Mouse (Mus musculus): ENCODE results near the gene Lss. TPM values are rescaled to one million over a fixed set of nuclear protein-coding genes. Genes with fewer than 3 reads are reported as not detected.

Lss gene
- polyA plus RNA-seq (2016; fragmentation: Nextera tagmentation; extraction: Ambion mirVana) = 51.5 and 60.3 TPM in 2 replicates

- peak within 1 kb of the TSS; percentile 81 for H3K27ac ChIP-seq
- WGBS = under 1% methylated on average over 37 of the region's 37 CpGs
- H3K9me3 ChIP-seq (replicated peaks) = no peaks in the 10 kb centered on the region
- no peaks in the 10 kb centered on the region for H3K27me3 ChIP-seq
- H3K9ac ChIP-seq = peak within 1 kb of the TSS; percentile 65
- peaks cover 28% of the 10 kb centered on the region for H3K4me1 ChIP-seq
- ATAC-seq (ENCODE audit: low FRiP score) = peak; percentile 100
- peak within 1 kb of the TSS; percentile 83 for H3K4me2 ChIP-seq (replicated peaks)
- peaks cover 29% of the 10 kb centered on the region for H3K36me3 ChIP-seq
- H3K4me3 ChIP-seq = peak within 1 kb of the TSS; percentile 64
These were observed at the start of gene Lss for GRCm38 (mm10) chr10:76531375-76531774. Gene Lss, plus strand, starts transcription at chr10:76531588.

GRCm38 (mm10) chr10:76486302-76486701 lies 45.1 kb upstream of the Lss start:
- Histone ChIP-seq H3K9ac (no peak overlapping the region), H3K27me3 (no peaks in the 10 kb centered on the region), H3K9me3 (replicated peaks) (no peaks in the 10 kb centered on the region), H3K4me3 (no peak overlapping the region), H3K36me3 (peaks cover 95% of the 10 kb centered on the region), H3K27ac (no peak overlapping the region), H3K4me2 (replicated peaks) (no peak overlapping the region), H3K4me1 (no peaks in the 10 kb centered on the region)
- WGBS = 98% methylated on average over 2 of the region's 2 CpGs
- ATAC-seq (ENCODE audit: low FRiP score) = no peak

DNA sequence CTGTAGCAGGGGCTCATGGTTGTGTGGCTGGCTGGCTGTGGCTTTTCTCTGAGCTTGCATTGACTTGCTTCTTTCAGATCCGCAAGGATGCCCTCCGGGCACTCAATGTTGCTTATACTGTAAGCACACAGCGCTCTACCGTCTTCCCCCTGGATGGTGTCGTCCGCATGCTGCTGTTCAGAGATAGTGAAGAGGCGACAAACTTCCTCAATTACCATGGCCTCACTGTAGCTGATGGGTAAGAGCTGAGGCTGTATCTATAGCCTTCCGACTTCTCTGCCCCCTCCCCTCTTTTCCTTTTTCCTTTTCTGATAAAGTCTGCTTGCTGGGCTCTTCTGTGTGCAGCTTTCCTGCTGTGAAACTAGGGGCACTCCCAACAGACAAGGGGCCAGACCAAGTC lies 43.1 kb upstream of the Lss start:
- H3K9me3 ChIP-seq (replicated peaks) = no peaks in the 10 kb centered on the region
- 96% methylated on average over 8 of the region's 8 CpGs for WGBS
- no peaks in the 10 kb centered on the region for H3K4me1 ChIP-seq
- H3K9ac ChIP-seq = no peak overlapping the region
- no peak for ATAC-seq (ENCODE audit: low FRiP score)
- no peak overlapping the region for H3K4me3 ChIP-seq
- H3K27me3 ChIP-seq = no peaks in the 10 kb centered on the region
- H3K36me3 ChIP-seq = peaks cover 92% of the 10 kb centered on the region
- no peak overlapping the region for H3K27ac ChIP-seq
- H3K4me2 ChIP-seq (replicated peaks) = no peak overlapping the region

DNA sequence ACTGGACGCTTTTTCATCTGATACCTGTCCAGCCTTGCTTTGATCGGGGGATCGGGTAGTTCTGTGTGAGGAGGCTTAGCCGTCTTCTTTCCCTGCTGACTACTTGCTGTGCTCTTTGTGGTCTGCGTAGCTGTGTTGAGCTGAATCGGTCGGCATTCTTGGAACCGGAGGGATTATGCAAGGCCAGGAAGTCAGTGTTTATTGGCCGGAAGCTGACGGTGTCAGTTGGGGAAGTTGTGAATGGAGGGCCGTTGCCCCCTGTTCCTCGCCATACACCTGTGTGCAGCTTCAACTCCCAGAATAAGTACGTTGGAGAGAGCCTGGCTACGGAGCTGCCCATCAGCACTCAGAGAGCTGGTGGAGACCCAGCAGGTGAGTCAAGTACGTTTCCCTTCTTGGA lies 42.2 kb upstream of the Lss start:
- H3K4me3 ChIP-seq = no peak overlapping the region
- no peaks in the 10 kb centered on the region for H3K9me3 ChIP-seq (replicated peaks)
- H3K27me3 ChIP-seq = no peaks in the 10 kb centered on the region
- no peak overlapping the region for H3K27ac ChIP-seq
- no peak for ATAC-seq (ENCODE audit: low FRiP score)
- no peaks in the 10 kb centered on the region for H3K4me1 ChIP-seq
- 95% methylated on average over 15 of the region's 15 CpGs for WGBS
- peaks cover 92% of the 10 kb centered on the region for H3K36me3 ChIP-seq
- no peak overlapping the region for H3K4me2 ChIP-seq (replicated peaks)
- no peak overlapping the region for H3K9ac ChIP-seq

- WGBS = 81% methylated on average over 1 of the region's 1 CpGs
- Histone ChIP-seq H3K9me3 (replicated peaks) (no peaks in the 10 kb centered on the region), H3K36me3 (peaks cover 88% of the 10 kb centered on the region), H3K9ac (no peak overlapping the region), H3K27me3 (no peaks in the 10 kb centered on the region), H3K4me3 (no peak overlapping the region), H3K4me2 (replicated peaks) (no peak overlapping the region), H3K4me1 (no peaks in the 10 kb centered on the region), H3K27ac (no peak overlapping the region)
- no peak for ATAC-seq (ENCODE audit: low FRiP score)
These were observed 37.9 kb upstream of the Lss start for GRCm38 (mm10) chr10:76493527-76493926.

- Histone ChIP-seq H3K4me1 (no peaks in the 10 kb centered on the region), H3K9ac (no peak overlapping the region), H3K27me3 (no peaks in the 10 kb centered on the region), H3K4me2 (replicated peaks) (no peak overlapping the region), H3K36me3 (peaks cover 88% of the 10 kb centered on the region), H3K9me3 (replicated peaks) (no peaks in the 10 kb centered on the region), H3K27ac (no peak overlapping the region), H3K4me3 (no peak overlapping the region)
- WGBS = 97% methylated on average over 6 of the region's 6 CpGs
- ATAC-seq (ENCODE audit: low FRiP score) = no peak
These were observed 35.9 kb upstream of the Lss start for GRCm38 (mm10) chr10:76495501-76495900.

DNA sequence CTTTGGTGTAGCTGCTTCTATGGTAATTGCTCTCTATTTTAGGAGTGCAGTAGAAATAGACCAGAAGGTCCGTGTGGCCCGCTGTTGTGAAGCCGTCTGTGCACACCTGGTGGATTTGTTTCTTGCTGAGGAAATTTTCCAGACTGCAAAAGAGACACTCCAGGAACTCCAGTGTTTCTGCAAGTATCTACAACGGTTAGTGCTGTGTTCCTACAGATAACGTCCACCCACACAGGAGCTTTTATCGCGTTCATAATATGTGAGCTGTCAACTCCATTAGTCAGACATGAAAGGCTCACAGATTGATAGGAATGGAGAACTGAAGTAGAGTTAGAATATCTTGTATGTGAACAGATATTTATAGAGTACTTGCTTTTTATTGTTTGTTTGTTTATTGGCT lies 35.0 kb upstream of the Lss start:
- 96% methylated on average over 7 of the region's 7 CpGs for WGBS

GRCm38 (mm10) chr10:76497522-76497921 lies 33.9 kb upstream of the Lss start:
- H3K36me3 ChIP-seq = peaks cover 91% of the 10 kb centered on the region
- no peak overlapping the region for H3K9ac ChIP-seq
- no peak for ATAC-seq (ENCODE audit: low FRiP score)
- no peak overlapping the region for H3K4me3 ChIP-seq
- H3K4me2 ChIP-seq (replicated peaks) = no peak overlapping the region
- no peaks in the 10 kb centered on the region for H3K27me3 ChIP-seq
- no peaks in the 10 kb centered on the region for H3K9me3 ChIP-seq (replicated peaks)
- 98% methylated on average over 4 of the region's 4 CpGs for WGBS
- H3K4me1 ChIP-seq = no peaks in the 10 kb centered on the region
- H3K27ac ChIP-seq = no peak overlapping the region

More for the DNA sequence above, 35.0 kb upstream of the Lss start:
- Histone ChIP-seq H3K4me3 (no peak overlapping the region), H3K36me3 (peaks cover 88% of the 10 kb centered on the region), H3K9me3 (replicated peaks) (no peaks in the 10 kb centered on the region), H3K4me1 (no peaks in the 10 kb centered on the region), H3K27ac (no peak overlapping the region), H3K4me2 (replicated peaks) (no peak overlapping the region), H3K9ac (no peak overlapping the region), H3K27me3 (no peaks in the 10 kb centered on the region)
- no peak for ATAC-seq (ENCODE audit: low FRiP score)

DNA sequence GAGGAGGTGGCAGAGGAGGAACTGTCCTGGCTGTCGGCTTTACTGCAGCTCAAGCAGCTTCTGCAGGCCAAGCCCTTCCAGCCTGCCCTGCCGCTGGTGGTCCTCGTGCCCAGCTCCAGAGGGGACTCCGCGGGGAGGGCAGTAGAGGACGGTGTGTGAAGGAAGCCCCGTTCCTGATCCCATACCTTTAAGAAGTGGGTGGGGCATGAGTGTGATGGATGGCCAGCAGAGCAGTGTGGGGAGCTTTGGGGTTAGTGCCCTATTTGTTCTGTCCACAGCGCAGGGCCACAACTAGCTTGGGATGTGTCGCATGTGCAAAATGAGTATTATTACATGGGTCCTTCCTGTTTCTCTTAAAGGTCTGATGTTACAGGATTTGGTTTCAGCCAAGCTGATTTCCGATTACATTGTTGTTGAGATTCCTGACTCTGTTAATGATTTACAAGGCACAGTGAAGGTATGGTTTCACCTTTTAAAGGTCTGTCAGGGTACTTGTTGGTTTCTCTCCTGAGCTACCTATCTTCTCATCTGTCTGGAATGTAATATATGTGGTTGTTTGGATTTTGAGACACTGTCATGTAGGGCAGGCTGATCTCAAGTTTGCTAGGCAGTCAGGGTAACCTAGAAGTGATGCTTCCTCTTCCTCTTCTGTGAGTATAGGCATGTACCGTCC lies 27.0 kb upstream of the Lss start:
- no peaks in the 10 kb centered on the region for H3K9me3 ChIP-seq (replicated peaks)
- H3K36me3 ChIP-seq = peaks cover 88% of the 10 kb centered on the region

DNA sequence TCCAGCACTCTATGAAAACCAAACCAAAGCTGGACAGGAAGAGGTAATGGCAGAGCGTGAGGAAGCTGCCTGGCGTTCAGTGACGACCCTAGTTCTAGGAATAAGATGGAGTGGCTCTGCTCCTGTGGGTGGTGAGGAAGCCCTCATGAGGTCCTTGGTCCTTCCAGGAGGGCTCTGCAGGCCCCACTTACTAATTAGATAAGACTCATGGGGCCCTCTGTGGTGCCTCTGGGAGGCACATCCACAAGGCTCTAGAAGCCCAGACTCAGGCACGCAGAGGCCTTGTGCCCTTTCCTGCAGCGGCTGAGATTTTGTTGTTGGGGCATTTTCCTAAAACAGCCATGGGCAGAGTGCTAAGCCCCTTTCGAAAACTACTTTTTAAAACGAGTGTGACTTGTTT lies 25.5 kb upstream of the Lss start:
- Histone ChIP-seq H3K4me3 (no peak overlapping the region), H3K9ac (no peak overlapping the region), H3K9me3 (replicated peaks) (no peaks in the 10 kb centered on the region), H3K27ac (no peak overlapping the region), H3K4me2 (replicated peaks) (no peak overlapping the region), H3K27me3 (no peaks in the 10 kb centered on the region), H3K4me1 (no peaks in the 10 kb centered on the region), H3K36me3 (peaks cover 87% of the 10 kb centered on the region)
- no peak for ATAC-seq (ENCODE audit: low FRiP score)
- WGBS = 92% methylated on average over 7 of the region's 7 CpGs

More for the DNA sequence above, 27.0 kb upstream of the Lss start:
- Histone ChIP-seq H3K4me1 (no peaks in the 10 kb centered on the region), H3K4me3 (no peak overlapping the region), H3K4me2 (replicated peaks) (no peak overlapping the region), H3K27ac (no peak overlapping the region), H3K9ac (no peak overlapping the region), H3K27me3 (no peaks in the 10 kb centered on the region)
- ATAC-seq (ENCODE audit: low FRiP score) = no peak
- 91% methylated on average over 11 of the region's 11 CpGs for WGBS

DNA sequence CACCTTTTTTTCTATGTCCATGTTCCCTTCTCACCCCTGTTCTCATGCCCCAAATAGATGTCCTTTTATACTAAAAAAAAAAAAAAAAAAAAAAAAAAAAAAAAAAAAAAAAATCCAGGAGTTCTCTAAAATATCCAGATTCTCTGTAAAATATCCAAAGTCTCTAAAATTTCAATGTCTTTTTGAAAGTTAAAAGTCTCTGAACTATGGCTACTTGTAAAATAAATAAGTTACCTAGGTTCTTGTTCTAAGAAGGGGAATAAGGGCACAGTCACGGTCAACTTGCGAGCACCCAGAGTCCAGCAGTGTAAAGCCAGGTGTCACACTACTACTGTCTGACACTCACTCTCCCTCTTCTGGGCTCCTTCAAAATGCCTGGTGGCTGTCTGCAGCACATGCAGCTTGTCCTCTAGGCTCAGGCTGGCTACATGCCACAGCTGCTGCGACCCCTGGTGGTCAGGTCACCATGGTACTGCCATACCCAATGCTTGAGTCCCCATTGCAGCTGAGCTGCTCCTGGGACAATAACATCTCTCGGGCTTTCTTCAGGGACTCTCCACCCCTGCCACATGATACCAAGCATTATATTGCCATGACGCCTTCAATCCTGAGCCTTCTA lies 18.3 kb upstream of the Lss start:
- no peak overlapping the region for H3K4me2 ChIP-seq (replicated peaks)
- no peak overlapping the region for H3K27ac ChIP-seq
- H3K9ac ChIP-seq = no peak overlapping the region
- WGBS = 43% methylated on average over 5 of the region's 5 CpGs
- H3K4me1 ChIP-seq = no peaks in the 10 kb centered on the region
- peak; percentile 54; the same call in 1 of the 2 replicates for ATAC-seq (ENCODE audit: low FRiP score)
- H3K27me3 ChIP-seq = no peaks in the 10 kb centered on the region
- no peak overlapping the region for H3K4me3 ChIP-seq
- H3K9me3 ChIP-seq (replicated peaks) = peaks cover 2% of the 10 kb centered on the region
- peaks cover 70% of the 10 kb centered on the region for H3K36me3 ChIP-seq

GRCm38 (mm10) chr10:76530922-76531321 lies 466 bp upstream of the Lss start:
- 2% methylated on average over 11 of the region's 11 CpGs for WGBS

GRCm38 (mm10) chr10:76531828-76532227 lies 440 bp downstream of the Lss start:
- Histone ChIP-seq H3K9ac (peak overlapping the region; percentile 65), H3K36me3 (peaks cover 32% of the 10 kb centered on the region), H3K4me2 (replicated peaks) (peak overlapping the region; percentile 83), H3K27me3 (no peaks in the 10 kb centered on the region), H3K4me3 (peak overlapping the region; percentile 64), H3K9me3 (replicated peaks) (no peaks in the 10 kb centered on the region), H3K4me1 (peaks cover 28% of the 10 kb centered on the region), H3K27ac (peak overlapping the region; percentile 81)
- WGBS = under 1% methylated on average over 14 of the region's 14 CpGs
- peak; percentile 55 for ATAC-seq (ENCODE audit: low FRiP score)

More at GRCm38 (mm10) chr10:76530922-76531321, 466 bp upstream of the Lss start:
- peak overlapping the region; percentile 65 for H3K9ac ChIP-seq
- H3K4me1 ChIP-seq = peaks cover 28% of the 10 kb centered on the region
- H3K36me3 ChIP-seq = peaks cover 25% of the 10 kb centered on the region
- no peaks in the 10 kb centered on the region for H3K27me3 ChIP-seq
- H3K4me2 ChIP-seq (replicated peaks) = peak overlapping the region; percentile 83
- H3K4me3 ChIP-seq = peak overlapping the region; percentile 64
- H3K9me3 ChIP-seq (replicated peaks) = no peaks in the 10 kb centered on the region
- no peak for ATAC-seq (ENCODE audit: low FRiP score)
- peak overlapping the region; percentile 49 for H3K27ac ChIP-seq

Measured in hindbrain, embryonic 12.5 days (tissue).